Mouse (Mus musculus) embryonic facial prominence, embryonic 13.5 days (tissue): ENCODE measurements around the gene Ugt1a2. TPM values are rescaled to one million over a fixed set of nuclear protein-coding genes. Genes with fewer than 3 reads are reported as not detected.

Experiments
- ATAC-seq: fragments of 200-750 bp; cut with Nextera tagmentation; 2 replicates; pipeline ENCODE4 v1.8.0; 2017; ENCODE audit warnings: low read depth; ENCODE audit not compliant: insufficient number of reproducible peaks, insufficient read depth, low FRiP score, low TSS enrichment
- H3K27ac ChIP-seq: fragments of 300-500 bp; sonication (generic); 2 replicates; pipeline ENCODE4 v1.5.1; 2015; ENCODE audit warnings: moderate library complexity, mild to moderate bottlenecking, inconsistent platforms
- H3K27me3 ChIP-seq: fragments of 300-500 bp; sonication (generic); 2 replicates; pipeline ENCODE4 v1.6.1; 2015; ENCODE audit warnings: mild to moderate bottlenecking, inconsistent platforms
- H3K36me3 ChIP-seq: fragments of 300-500 bp; sonication (generic); 2 replicates; pipeline ENCODE4 v1.6.1; 2015; ENCODE audit warnings: mild to moderate bottlenecking, inconsistent platforms
- H3K4me1 ChIP-seq: fragments of 300-500 bp; sonication (generic); 2 replicates; pipeline ENCODE4 v1.6.1; 2015; ENCODE audit warnings: inconsistent platforms
- H3K4me2 ChIP-seq: fragments of 300-500 bp; sonication (generic); 2 replicates; pipeline ENCODE4 v1.6.1; 2015; ENCODE audit warnings: moderate library complexity, mild to moderate bottlenecking, inconsistent platforms
- H3K4me3 ChIP-seq: fragments of 300-500 bp; sonication (generic); 2 replicates; pipeline ENCODE4 v1.5.1; 2015; ENCODE audit warnings: mild to moderate bottlenecking, inconsistent platforms
- H3K9ac ChIP-seq: fragments of 300-500 bp; sonication (generic); 2 replicates; pipeline ENCODE4 v1.6.1; 2015; ENCODE audit warnings: mild to moderate bottlenecking, inconsistent platforms
- H3K9me3 ChIP-seq: fragments of 300-500 bp; sonication (generic); 2 replicates; pipeline ENCODE4 v1.6.1; 2016; ENCODE audit warnings: inconsistent platforms
- WGBS: fragments of 180-500 bp; shearing (Covaris S2); methylation state at CpG from one replicate; pipeline ENCODE4 v1.1.7; 2015; ENCODE audit warnings: mixed read lengths; 5-methylcytosine and 5-hydroxymethylcytosine counted together
- polyA plus RNA-seq: library from polyadenylated mRNA; unstranded; fragments of >200 nt; fragmentation: Nextera tagmentation; extraction: Ambion mirVana; gene quantifications from 2 replicates; pipeline ENCODE4 v1.2.1, GENCODE M21; 2015

The Ugt1a2 gene
- polyA plus RNA-seq, 1 experiment from 2014 or later = not detected

DNA sequence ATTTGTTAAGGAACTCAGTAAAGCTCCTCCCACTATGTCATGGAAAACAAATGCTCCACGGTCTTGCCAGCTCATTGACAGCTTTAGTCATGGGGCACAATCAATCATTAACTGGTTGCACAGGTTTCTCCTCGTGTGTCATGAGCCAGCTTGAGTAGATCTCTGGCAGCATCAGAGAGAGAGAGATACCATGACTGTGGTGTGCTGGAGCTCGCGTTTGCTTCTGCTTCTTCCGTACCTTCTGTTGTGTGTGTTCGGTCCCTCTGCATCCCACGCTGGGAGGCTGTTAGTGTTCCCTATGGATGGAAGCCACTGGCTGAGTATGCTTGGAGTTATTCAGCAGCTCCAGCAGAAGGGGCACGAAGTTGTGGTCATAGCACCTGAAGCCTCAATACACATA lies 11.4 kb downstream of the Ugt1a2 start, which contains the start of gene Ugt1a1:
Gene Ugt1a1, plus strand, starts transcription at position 148 of the 400 bp plus-strand sequence.
- Histone ChIP-seq H3K4me3 (no peak within 1 kb of the TSS), H3K27ac (no peak within 1 kb of the TSS), H3K36me3 (no peaks in the 10 kb centered on the region), H3K27me3 (no peaks in the 10 kb centered on the region), H3K4me2 (no peak within 1 kb of the TSS), H3K9me3 (peaks cover 53% of the 10 kb centered on the region), H3K9ac (no peak within 1 kb of the TSS), H3K4me1 (no peaks in the 10 kb centered on the region)
- no peak for ATAC-seq
- WGBS = 67% methylated on average over 8 of the region's 8 CpGs

GRCm38 (mm10) chr1:88212341-88213045 lies 12.1 kb downstream of the Ugt1a2 start:
- Histone ChIP-seq H3K36me3 (no peaks in the 10 kb centered on the region), H3K27me3 (no peaks in the 10 kb centered on the region), H3K9ac (no peak overlapping the region), H3K4me1 (no peaks in the 10 kb centered on the region), H3K27ac (no peak overlapping the region), H3K4me3 (no peak overlapping the region), H3K9me3 (peaks cover 60% of the 10 kb centered on the region), H3K4me2 (no peak overlapping the region)
- ATAC-seq = peak; percentile 8; the same call in 1 of the 2 replicates
- WGBS = 59% methylated on average over 8 of the region's 8 CpGs

DNA sequence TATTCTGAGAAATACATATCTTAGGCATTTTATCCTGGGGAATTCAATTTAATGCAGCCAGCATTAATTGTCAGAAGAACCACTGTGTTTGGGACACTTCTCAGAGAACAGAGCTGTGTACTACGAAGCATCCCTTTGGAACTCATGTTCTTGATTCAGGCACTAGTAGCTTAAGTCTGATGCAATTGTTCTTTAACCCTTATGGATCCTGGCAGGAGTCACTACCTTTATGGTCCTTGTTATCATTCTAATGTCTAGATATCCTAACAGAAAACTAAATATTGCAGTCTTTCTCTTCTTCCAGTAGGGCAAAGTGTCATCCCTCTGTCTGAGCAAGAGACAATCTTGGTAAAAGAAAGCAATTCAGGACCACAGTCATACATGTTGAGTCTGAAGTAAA lies 12.7 kb downstream of the Ugt1a2 start:
- Histone ChIP-seq H3K4me3 (no peak overlapping the region), H3K27me3 (no peaks in the 10 kb centered on the region), H3K27ac (no peak overlapping the region), H3K36me3 (no peaks in the 10 kb centered on the region), H3K9ac (no peak overlapping the region), H3K9me3 (peaks cover 62% of the 10 kb centered on the region), H3K4me2 (no peak overlapping the region), H3K4me1 (no peaks in the 10 kb centered on the region)
- ATAC-seq = no peak
- 83% methylated on average over 1 of the region's 1 CpGs for WGBS

GRCm38 (mm10) chr1:88213766-88214461 lies 13.5 kb downstream of the Ugt1a2 start:
- no peaks in the 10 kb centered on the region for H3K27me3 ChIP-seq
- no peaks in the 10 kb centered on the region for H3K4me1 ChIP-seq
- peaks cover 62% of the 10 kb centered on the region for H3K9me3 ChIP-seq
- H3K4me2 ChIP-seq = no peak overlapping the region
- WGBS = 79% methylated on average over 2 of the region's 2 CpGs
- no peaks in the 10 kb centered on the region for H3K36me3 ChIP-seq
- H3K4me3 ChIP-seq = no peak overlapping the region
- no peak overlapping the region for H3K9ac ChIP-seq
- 0 out of 2 replicates have a peak, but pooled peaks have one; percentile 1 for ATAC-seq
- no peak overlapping the region for H3K27ac ChIP-seq

DNA sequence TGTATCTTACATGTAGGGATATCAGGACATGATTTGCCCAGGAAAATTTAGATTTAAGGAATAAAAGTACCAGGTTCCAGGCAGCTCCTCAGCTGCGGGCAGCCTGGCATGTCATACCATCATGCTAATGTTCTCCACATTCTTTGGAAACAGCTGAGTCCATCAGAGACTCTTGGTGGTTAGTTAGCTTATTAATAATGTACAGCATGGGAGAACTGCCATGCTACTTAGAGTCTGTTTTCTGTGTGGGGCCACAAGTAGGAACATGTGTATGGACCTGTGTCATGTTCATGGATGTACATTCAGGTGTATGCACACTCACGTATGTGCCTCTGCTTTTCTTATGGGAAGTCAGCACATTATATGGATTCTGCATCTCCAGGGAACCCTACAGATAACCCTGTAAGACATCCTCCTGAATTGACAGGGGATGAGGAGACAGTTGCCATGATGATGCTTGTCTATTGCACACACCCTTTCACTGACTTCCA lies 14.1 kb downstream of the Ugt1a2 start:
- Histone ChIP-seq H3K36me3 (no peaks in the 10 kb centered on the region), H3K9ac (no peak overlapping the region), H3K27me3 (no peaks in the 10 kb centered on the region), H3K27ac (no peak overlapping the region), H3K4me1 (no peaks in the 10 kb centered on the region), H3K4me3 (no peak overlapping the region), H3K9me3 (peaks cover 62% of the 10 kb centered on the region), H3K4me2 (no peak overlapping the region)
- 75% methylated on average over 2 of the region's 2 CpGs for WGBS
- no peak for ATAC-seq

DNA sequence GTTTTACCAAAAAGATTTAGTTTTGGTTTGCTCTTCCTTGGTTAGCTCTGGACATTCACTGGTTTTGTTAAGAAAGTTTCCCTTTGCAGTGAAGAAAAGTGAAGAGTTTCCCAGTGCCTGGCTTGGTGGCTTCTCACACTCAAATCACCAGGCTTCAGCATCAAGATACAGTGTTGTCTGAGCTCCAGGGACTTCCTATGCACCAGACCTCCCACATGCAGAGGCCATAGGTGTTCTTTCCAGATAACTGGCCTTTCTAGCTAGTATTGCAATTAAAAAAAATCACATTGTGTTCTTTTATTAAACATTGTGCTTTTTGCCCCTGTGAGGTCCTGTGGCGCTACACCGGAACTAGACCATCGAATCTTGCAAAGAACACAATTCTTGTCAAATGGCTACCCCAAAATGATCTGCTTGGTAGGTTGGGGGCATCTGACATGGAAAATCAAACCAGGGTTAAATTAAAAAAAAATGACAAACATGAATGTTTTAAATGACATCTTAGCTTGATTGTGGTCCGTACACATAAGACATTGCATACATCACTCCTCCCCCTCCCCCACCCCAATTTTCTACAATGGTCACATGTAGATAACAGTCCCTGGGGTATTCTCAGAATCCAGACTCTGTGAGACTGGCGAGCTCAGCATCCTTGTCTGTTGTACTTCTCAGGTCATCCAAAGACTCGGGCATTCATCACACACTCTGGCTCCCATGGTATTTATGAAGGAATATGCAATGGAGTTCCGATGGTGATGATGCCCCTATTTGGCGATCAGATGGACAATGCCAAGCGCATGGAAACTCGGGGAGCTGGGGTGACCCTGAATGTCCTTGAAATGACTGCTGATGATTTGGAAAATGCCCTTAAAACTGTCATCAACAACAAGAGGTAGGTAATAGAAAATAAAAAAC lies 15.3 kb downstream of the Ugt1a2 start:
- no peak overlapping the region for H3K27ac ChIP-seq
- H3K4me2 ChIP-seq = no peak overlapping the region
- H3K4me1 ChIP-seq = no peaks in the 10 kb centered on the region
- WGBS = 70% methylated on average over 10 of the region's 10 CpGs
- H3K9ac ChIP-seq = no peak overlapping the region
- no peaks in the 10 kb centered on the region for H3K27me3 ChIP-seq
- peaks cover 60% of the 10 kb centered on the region for H3K9me3 ChIP-seq
- no peak for ATAC-seq
- H3K4me3 ChIP-seq = no peak overlapping the region
- no peaks in the 10 kb centered on the region for H3K36me3 ChIP-seq

DNA sequence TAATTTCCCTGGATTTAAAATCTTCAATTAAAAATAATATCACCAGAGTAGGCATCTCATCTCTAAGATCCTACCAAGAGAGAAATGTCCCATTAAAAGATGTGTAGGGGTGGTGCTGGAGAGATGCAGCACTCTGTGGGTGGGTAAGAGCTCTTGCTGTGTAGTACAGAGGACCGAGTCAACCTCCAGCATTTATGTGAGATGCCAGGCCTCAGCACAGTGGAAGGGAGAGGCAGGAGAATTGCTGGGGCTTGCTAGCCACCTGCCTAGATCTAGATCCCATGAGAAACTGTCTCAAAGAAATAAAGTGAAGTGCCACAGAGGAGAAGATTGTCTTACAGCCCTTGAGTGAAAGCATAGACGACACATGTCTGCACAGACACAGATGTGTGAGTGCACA lies 16.1 kb downstream of the Ugt1a2 start:
- Histone ChIP-seq H3K27me3 (no peaks in the 10 kb centered on the region), H3K4me1 (no peaks in the 10 kb centered on the region), H3K36me3 (no peaks in the 10 kb centered on the region), H3K27ac (no peak overlapping the region), H3K9me3 (peaks cover 57% of the 10 kb centered on the region), H3K9ac (no peak overlapping the region), H3K4me3 (no peak overlapping the region), H3K4me2 (no peak overlapping the region)
- WGBS = 50% methylated on average over 2 of the region's 2 CpGs
- ATAC-seq = no peak

GRCm38 (mm10) chr1:88217144-88217543 lies 16.7 kb downstream of the Ugt1a2 start:
- 57% methylated on average over 2 of the region's 2 CpGs for whole genome bisulfite sequencing
- no peak overlapping the region for H3K9ac ChIP-seq
- no peak overlapping the region for H3K27ac ChIP-seq
- no peaks in the 10 kb centered on the region for H3K27me3 ChIP-seq
- H3K4me3 ChIP-seq = no peak overlapping the region
- no peaks in the 10 kb centered on the region for H3K4me1 ChIP-seq
- ATAC-seq = no peak
- peaks cover 51% of the 10 kb centered on the region for H3K9me3 ChIP-seq
- no peaks in the 10 kb centered on the region for H3K36me3 ChIP-seq
- no peak overlapping the region for H3K4me2 ChIP-seq

DNA sequence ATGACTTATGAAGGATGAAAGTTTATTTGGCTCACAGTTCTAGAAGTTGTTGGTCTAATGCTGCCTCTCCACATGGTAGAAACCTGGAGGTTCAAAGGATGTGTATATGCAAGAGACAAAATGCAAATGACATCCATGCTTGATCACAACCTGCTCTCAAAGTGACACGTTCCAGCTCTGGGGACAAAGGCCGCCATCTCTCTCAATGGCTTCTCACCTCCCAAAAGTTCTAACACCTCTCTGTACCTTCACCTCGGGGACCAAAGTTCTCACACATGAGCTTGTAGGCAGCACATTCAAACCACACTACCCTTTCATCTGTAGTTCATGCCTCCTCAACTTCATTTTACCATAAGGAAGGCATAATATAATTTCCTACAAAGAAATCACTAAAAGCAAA lies 17.2 kb downstream of the Ugt1a2 start:
- peaks cover 47% of the 10 kb centered on the region for H3K9me3 ChIP-seq
- 41% methylated on average over 3 of the region's 3 CpGs for WGBS
- no peaks in the 10 kb centered on the region for H3K27me3 ChIP-seq
- H3K27ac ChIP-seq = no peak overlapping the region
- no peaks in the 10 kb centered on the region for H3K4me1 ChIP-seq
- no peak overlapping the region for H3K4me3 ChIP-seq
- no peak for ATAC-seq
- H3K4me2 ChIP-seq = no peak overlapping the region
- H3K9ac ChIP-seq = no peak overlapping the region
- H3K36me3 ChIP-seq = no peaks in the 10 kb centered on the region

DNA sequence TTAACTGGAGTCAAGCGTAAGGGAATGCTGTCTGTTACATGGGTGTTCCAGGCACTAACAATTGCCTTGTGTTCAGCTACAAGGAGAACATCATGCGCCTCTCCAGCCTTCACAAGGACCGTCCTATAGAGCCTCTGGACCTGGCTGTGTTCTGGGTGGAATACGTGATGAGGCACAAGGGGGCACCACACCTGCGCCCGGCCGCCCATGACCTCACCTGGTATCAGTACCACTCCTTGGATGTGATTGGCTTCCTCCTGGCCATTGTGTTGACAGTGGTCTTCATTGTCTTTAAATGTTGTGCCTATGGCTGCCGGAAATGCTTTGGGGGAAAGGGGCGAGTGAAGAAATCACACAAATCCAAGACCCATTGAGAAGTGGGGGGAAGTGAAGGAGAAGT lies 17.6 kb downstream of the Ugt1a2 start:
- Histone ChIP-seq H3K27ac (no peak overlapping the region), H3K4me3 (no peak overlapping the region), H3K4me1 (no peaks in the 10 kb centered on the region), H3K36me3 (no peaks in the 10 kb centered on the region), H3K27me3 (no peaks in the 10 kb centered on the region), H3K4me2 (no peak overlapping the region), H3K9me3 (peaks cover 42% of the 10 kb centered on the region), H3K9ac (no peak overlapping the region)
- ATAC-seq = no peak
- WGBS = 71% methylated on average over 9 of the region's 9 CpGs

DNA sequence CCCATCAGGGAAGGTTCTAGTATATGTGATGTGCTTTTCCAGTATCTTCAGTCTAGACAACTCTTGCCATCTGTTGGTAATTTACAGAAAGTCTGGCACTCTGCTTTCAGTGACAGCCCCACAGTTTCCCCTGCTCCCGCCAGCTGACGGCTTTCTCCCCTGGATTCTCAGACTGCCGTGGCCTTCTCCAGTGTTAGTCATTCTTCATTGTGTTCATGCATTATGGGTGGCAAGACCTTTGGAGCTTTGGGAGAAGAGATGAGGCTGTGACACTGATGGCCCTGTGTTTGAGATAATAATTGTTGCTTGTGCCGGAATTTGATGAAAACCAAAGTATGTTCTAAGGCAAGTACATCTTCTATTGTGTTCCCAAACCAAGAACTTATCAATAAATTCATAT lies 18.2 kb downstream of the Ugt1a2 start:
- Histone ChIP-seq H3K9ac (no peak overlapping the region), H3K27ac (no peak overlapping the region), H3K4me1 (no peaks in the 10 kb centered on the region), H3K27me3 (no peaks in the 10 kb centered on the region), H3K4me2 (no peak overlapping the region), H3K36me3 (no peaks in the 10 kb centered on the region), H3K9me3 (peaks cover 37% of the 10 kb centered on the region), H3K4me3 (no peak overlapping the region)
- no peak for ATAC-seq
- 45% methylated on average over 4 of the region's 4 CpGs for WGBS
